Mouse (Mus musculus) mouse trophoblast stem cell (cell line): ENCODE measurements around the gene Pycr2.
"Not testable (repeated sequence)": the region's sequence is repeated elsewhere in the genome, so short reads cannot be mapped to it uniquely, and the experiment has no call there.

Experiments used
- in situ Hi-C, 2 experiments: fragments of 300-500 bp; cut with MseI, MboI; formaldehyde crosslinking; loops; 2 replicates in 1 of 2; 3 replicates in 1 of 2; pipeline ENCODE4 v1.15.1; 2025

Pycr2 gene

GRCm38 (mm10) chr1:180904039-180904814 lies at the start of gene Pycr2:
Gene Pycr2 (plus strand): TSS chr1:180904293.
- in situ Hi-C loops: loop anchor here in 1 of 2 experiments (10.0 kb wide), 1 partner anchor 71 kb away; no protein-coding TSS in a partner anchor

- in situ Hi-C loops: no loop called here
Measured at GRCm38 (mm10) chr1:180858763-180859162, 45.3 kb upstream of the Pycr2 start.

GRCm38 (mm10) chr1:180860030-180860429 lies 44.1 kb upstream of the Pycr2 start:
- in situ Hi-C loops: no loop called here

- in situ Hi-C loops: no loop called here
Measured at GRCm38 (mm10) chr1:180863606-180864005, 40.5 kb upstream of the Pycr2 start.

- in situ Hi-C loops: no loop called here
Measured at GRCm38 (mm10) chr1:180866001-180866400, 38.1 kb upstream of the Pycr2 start.

- in situ Hi-C loops: loop anchor here in 1 of 2 experiments (10.0 kb wide), 1 partner anchor 105 kb away; no protein-coding TSS in a partner anchor
Measured at GRCm38 (mm10) chr1:180870122-180870650, 33.9 kb upstream of the Pycr2 start.

- in situ Hi-C loops: loop anchor here in 1 of 2 experiments (10.0 kb wide), 1 partner anchor 101 kb away; no protein-coding TSS in a partner anchor
Measured at GRCm38 (mm10) chr1:180873861-180874484, 30.1 kb upstream of the Pycr2 start.

- in situ Hi-C loops: loop anchor here in 1 of 2 experiments (10.0 kb wide), 1 partner anchor 100 kb away; no protein-coding TSS in a partner anchor
Measured at GRCm38 (mm10) chr1:180874615-180875014, 29.5 kb upstream of the Pycr2 start.

- in situ Hi-C loops: loop anchor here in 1 of 2 experiments (10.0 kb wide), 1 partner anchor 100 kb away; no protein-coding TSS in a partner anchor
Measured at GRCm38 (mm10) chr1:180875126-180875525, 29.0 kb upstream of the Pycr2 start.

- in situ Hi-C loops: loop anchor here in 1 of 2 experiments (10.0 kb wide), 1 partner anchor 97 kb away; no protein-coding TSS in a partner anchor
Measured at GRCm38 (mm10) chr1:180877466-180877865, 26.6 kb upstream of the Pycr2 start.

- in situ Hi-C loops: no loop called here
Measured at GRCm38 (mm10) chr1:180881768-180882167, 22.3 kb upstream of the Pycr2 start.

GRCm38 (mm10) chr1:180883731-180884130 lies 20.4 kb upstream of the Pycr2 start:
- in situ Hi-C loops: no loop called here

GRCm38 (mm10) chr1:180884484-180884883 lies 19.6 kb upstream of the Pycr2 start:
- in situ Hi-C loops: no loop called here

- in situ Hi-C loops: no loop called here
Measured at GRCm38 (mm10) chr1:180888556-180889042, 15.5 kb upstream of the Pycr2 start.

GRCm38 (mm10) chr1:180889172-180889571 lies 14.9 kb upstream of the Pycr2 start:
- in situ Hi-C loops: no loop called here

GRCm38 (mm10) chr1:180889841-180890240 lies 14.3 kb upstream of the Pycr2 start:
- in situ Hi-C loops: no loop called here

- in situ Hi-C loops: no loop called here
Measured at GRCm38 (mm10) chr1:180892808-180893207, 11.3 kb upstream of the Pycr2 start, which contains the start of gene Lefty2. Gene Lefty2 (plus strand): TSS chr1:180893108.

GRCm38 (mm10) chr1:180894088-180894987 lies 9.8 kb upstream of the Pycr2 start:
- in situ Hi-C loops: not testable (repeated sequence)

GRCm38 (mm10) chr1:180901107-180901506 lies 3.0 kb upstream of the Pycr2 start:
- in situ Hi-C loops: loop anchor here in 1 of 2 experiments (10.0 kb wide), 1 partner anchor 74 kb away; no protein-coding TSS in a partner anchor

GRCm38 (mm10) chr1:180902915-180903314 lies 1.2 kb upstream of the Pycr2 start:
- in situ Hi-C loops: loop anchor here in 1 of 2 experiments (10.0 kb wide), 1 partner anchor 72 kb away; no protein-coding TSS in a partner anchor

- in situ Hi-C loops: loop anchor here in 1 of 2 experiments (10.0 kb wide), 1 partner anchor 71 kb away; no protein-coding TSS in a partner anchor
Measured at GRCm38 (mm10) chr1:180903666-180904038, 441 bp upstream of the Pycr2 start.
